Mouse (Mus musculus) forebrain, postnatal 0 days (tissue): ENCODE data around the gene Pafah1b2. TPM values are rescaled to one million over a fixed set of nuclear protein-coding genes. Genes with fewer than 3 reads are reported as not detected.

ENCODE experiments used
- ATAC-seq: fragments of 200-750 bp; cut with Nextera tagmentation; 2 replicates; pipeline ENCODE4 v1.8.0; 2017; ENCODE audit warnings: mild to moderate bottlenecking, moderate library complexity
- DNase-seq: peaks from one replicate; pipeline ENCODE4 v3.0.0-alpha.2; 2015
- H3K27ac ChIP-seq: fragments of 300-500 bp; sonication (generic); 2 replicates; pipeline ENCODE4 v1.5.1; 2014; ENCODE audit warnings: low read depth, mild to moderate bottlenecking, antibody characterized with exemption, low read length, moderate library complexity, mixed read lengths
- H3K27me3 ChIP-seq: fragments of 300-500 bp; sonication (generic); 2 replicates; pipeline ENCODE4 v1.6.1; 2014; ENCODE audit warnings: mild to moderate bottlenecking, low read length, mixed read lengths; ENCODE audit not compliant: insufficient read depth
- H3K36me3 ChIP-seq: fragments of 300-500 bp; sonication (generic); 2 replicates; pipeline ENCODE4 v1.6.1; 2014; ENCODE audit warnings: mild to moderate bottlenecking, moderate library complexity; ENCODE audit not compliant: insufficient read depth
- H3K4me1 ChIP-seq: fragments of 300-500 bp; sonication (generic); 2 replicates; pipeline ENCODE4 v1.6.1; 2014; ENCODE audit warnings: antibody characterized with exemption; ENCODE audit not compliant: insufficient read depth
- H3K4me2 ChIP-seq: fragments of 300-500 bp; sonication (generic); 2 replicates; pipeline ENCODE4 v1.6.1; 2014; ENCODE audit warnings: low read depth, mild to moderate bottlenecking, moderate library complexity
- H3K4me3 ChIP-seq: fragments of 300-500 bp; sonication (generic); 2 replicates; pipeline ENCODE4 v1.5.1; 2014; ENCODE audit warnings: low read depth, low read length, mixed read lengths
- H3K9ac ChIP-seq: fragments of 300-500 bp; sonication (generic); 2 replicates; pipeline ENCODE4 v1.6.1; 2014; ENCODE audit warnings: mild to moderate bottlenecking
- H3K9me3 ChIP-seq: fragments of 300-500 bp; sonication (generic); 2 replicates; pipeline ENCODE4 v1.6.1; 2016; ENCODE audit warnings: low read length
- CTCF ChIP-seq: sonication (generic); IDR thresholded peaks from 2 replicates; pipeline ENCODE4 v1.5.1; 2016; ENCODE audit warnings: antibody characterized with exemption, control low read depth, low read depth
- WGBS: fragments of 180-500 bp; shearing (Covaris S2); extraction: QIAGEN DNeasy Blood & Tissue Kit; methylation state at CpG from one replicate; pipeline ENCODE4 v1.1.7; 2014; 5-methylcytosine and 5-hydroxymethylcytosine counted together
- polyA plus RNA-seq: library from polyadenylated mRNA; unstranded; fragments of >200 nt; fragmentation: Nextera tagmentation; extraction: Ambion mirVana; gene quantifications from 2 replicates; pipeline ENCODE4 v1.2.1, GENCODE M21; 2015
- total RNA-seq: library from RNA; depleted of rRNA; stranded (reverse); fragments of >200 nt; gene quantifications from 2 replicates; pipeline ENCODE4 v1.2.3, GENCODE M21; 2014

Gene Pafah1b2
- total and polyA plus RNA-seq, 2 experiments from 2014 or later, result 258 to 354 TPM

DNA sequence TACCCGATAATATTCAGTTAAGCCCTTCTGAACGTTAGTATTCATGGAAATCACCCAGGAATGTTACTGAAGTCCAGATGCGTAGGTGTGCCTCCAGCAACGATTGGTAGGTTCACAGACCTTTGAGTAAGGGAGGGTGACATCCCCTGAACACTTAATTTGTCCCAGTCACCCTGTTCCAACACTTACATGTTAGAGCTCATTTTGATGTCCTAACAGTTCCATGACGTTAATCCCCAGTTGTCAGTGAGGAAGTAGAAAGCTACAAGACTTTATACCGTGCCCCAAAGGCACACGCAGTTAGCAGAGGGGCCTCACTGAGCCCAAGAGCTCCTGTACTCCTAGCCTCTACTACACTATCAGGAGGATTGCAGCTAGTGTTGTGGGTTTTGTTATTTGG, 37.0 kb upstream of the Pafah1b2 start:
- no peak for TF ChIP-seq CTCF
- Histone ChIP-seq H3K4me1 (no peaks in the 10 kb centered on the region), H3K4me2 (no peak overlapping the region), H3K4me3 (no peak overlapping the region), H3K27me3 (no peaks in the 10 kb centered on the region), H3K27ac (no peak overlapping the region), H3K36me3 (no peaks in the 10 kb centered on the region), H3K9ac (no peak overlapping the region), H3K9me3 (no peaks in the 10 kb centered on the region)
- 80% methylated on average over 7 of the region's 7 CpGs for WGBS
- DNase-seq (no peak), ATAC-seq (no peak)

DNA sequence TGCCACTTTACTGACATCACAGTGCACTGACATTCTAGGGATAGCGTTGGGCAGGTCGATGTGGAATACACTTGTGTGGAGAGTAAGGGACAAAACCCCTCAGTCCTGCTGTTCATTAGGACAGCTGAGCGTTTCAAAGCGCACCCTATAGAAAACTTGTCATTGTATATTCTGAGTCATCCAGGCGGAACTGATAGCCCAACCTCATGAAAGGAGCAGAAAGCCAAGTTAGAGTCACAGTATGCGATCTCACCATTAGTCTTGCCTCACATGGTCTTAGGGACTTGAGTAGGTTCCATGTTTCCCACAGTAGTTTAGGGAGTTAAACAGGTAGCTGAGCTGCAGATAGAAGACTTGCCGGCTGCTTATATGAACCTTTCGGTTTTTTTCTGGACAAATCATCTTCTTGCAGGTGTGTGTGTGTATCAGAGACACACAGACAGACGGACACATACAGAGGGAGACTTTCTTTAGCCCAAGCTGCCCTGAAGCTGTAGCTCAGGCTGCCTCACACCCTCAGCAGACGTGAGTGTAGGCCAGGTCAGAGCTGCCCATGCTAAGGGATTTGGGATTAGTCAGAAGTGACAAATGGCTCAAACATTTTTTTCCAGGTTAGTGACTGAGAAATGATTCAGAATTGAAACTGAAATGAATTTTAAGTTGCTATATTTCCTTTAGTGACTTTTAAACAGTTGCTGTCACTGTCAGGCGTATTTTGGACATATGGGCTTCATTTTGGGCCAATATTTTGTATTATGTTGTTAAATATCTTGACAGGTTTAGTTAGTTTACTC, 34.4 kb upstream of the Pafah1b2 start:
- Histone ChIP-seq H3K4me1 (no peaks in the 10 kb centered on the region), H3K27ac (no peak overlapping the region), H3K9me3 (no peaks in the 10 kb centered on the region), H3K9ac (no peak overlapping the region), H3K4me2 (no peak overlapping the region), H3K4me3 (no peak overlapping the region), H3K27me3 (no peaks in the 10 kb centered on the region), H3K36me3 (no peaks in the 10 kb centered on the region)
- ATAC-seq (no peak), DNase-seq (no peak)
- WGBS, result 44% methylated on average over 11 of the region's 11 CpGs
- no peak for TF ChIP-seq CTCF

DNA sequence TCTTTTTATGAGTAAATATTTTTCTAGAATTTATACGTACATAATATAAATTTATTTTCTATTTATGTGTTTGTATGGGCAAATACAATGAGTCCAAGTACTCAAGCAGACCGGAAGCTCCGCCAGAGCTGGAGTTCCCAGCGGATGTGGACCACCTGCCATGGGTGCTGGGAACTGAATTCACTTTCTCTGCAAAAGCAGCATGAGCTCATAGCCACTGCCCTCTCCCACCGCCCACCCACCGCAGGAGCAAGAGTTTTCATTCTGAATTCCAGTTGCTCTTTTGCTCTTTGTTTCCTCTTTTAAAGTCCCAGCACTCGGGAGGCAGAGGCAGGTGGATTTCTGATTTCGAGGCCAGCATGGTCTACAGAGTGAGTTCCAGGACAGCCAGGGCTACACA, 31.1 kb upstream of the Pafah1b2 start:
- Histone ChIP-seq H3K9me3 (no peaks in the 10 kb centered on the region), H3K27me3 (no peaks in the 10 kb centered on the region), H3K4me1 (no peaks in the 10 kb centered on the region), H3K36me3 (no peaks in the 10 kb centered on the region), H3K4me3 (no peak overlapping the region), H3K9ac (no peak overlapping the region), H3K4me2 (no peak overlapping the region), H3K27ac (no peak overlapping the region)
- WGBS, result 86% methylated on average over 8 of the region's 8 CpGs
- no peak for DNase-seq
- no peak for TF ChIP-seq CTCF
- ATAC-seq, result no peak

- TF ChIP-seq CTCF, result no peak
- Histone ChIP-seq H3K36me3 (no peaks in the 10 kb centered on the region), H3K9ac (no peak overlapping the region), H3K4me1 (no peaks in the 10 kb centered on the region), H3K9me3 (no peaks in the 10 kb centered on the region), H3K4me3 (no peak overlapping the region), H3K4me2 (no peak overlapping the region), H3K27me3 (no peaks in the 10 kb centered on the region), H3K27ac (no peak overlapping the region)
- ATAC-seq, result no peak
- 72% methylated on average over 3 of the region's 3 CpGs for WGBS
- DNase-seq, result no peak
Measured at GRCm38 (mm10) chr9:46042387-46042786, 29.9 kb upstream of the Pafah1b2 start.

DNA sequence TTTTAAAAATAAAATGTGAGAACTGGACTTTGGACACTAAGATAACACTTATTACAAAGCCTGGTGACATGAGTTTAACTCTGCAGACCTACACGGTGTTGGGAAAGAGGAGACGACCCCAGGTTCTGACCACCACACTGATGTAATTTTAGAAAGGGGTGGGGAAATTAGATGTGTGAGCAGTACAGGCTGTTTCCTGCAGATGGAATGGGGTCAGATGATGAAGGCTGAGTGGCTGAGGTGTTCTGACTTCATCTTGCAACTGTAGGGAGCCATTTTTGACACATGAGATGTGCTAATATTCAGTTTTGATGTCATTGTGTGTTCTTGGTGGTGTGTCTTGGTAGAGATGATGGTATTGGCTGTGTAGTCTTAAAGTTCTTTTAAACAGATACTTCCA, 28.7 kb upstream of the Pafah1b2 start:
- Histone ChIP-seq H3K4me1 (no peaks in the 10 kb centered on the region), H3K9ac (no peak overlapping the region), H3K4me2 (no peak overlapping the region), H3K36me3 (no peaks in the 10 kb centered on the region), H3K27ac (no peak overlapping the region), H3K9me3 (no peaks in the 10 kb centered on the region), H3K4me3 (no peak overlapping the region), H3K27me3 (no peaks in the 10 kb centered on the region)
- ATAC-seq (no peak), DNase-seq (no peak)
- 95% methylated on average over 2 of the region's 2 CpGs for WGBS
- TF ChIP-seq CTCF, result no peak

- no peak overlapping the region for H3K4me2 ChIP-seq
- no peaks in the 10 kb centered on the region for H3K4me1 ChIP-seq
- 96% methylated on average over 13 of the region's 13 CpGs for WGBS
- H3K9ac ChIP-seq, result no peak overlapping the region
- H3K27ac ChIP-seq, result no peak overlapping the region
- ATAC-seq (no peak), DNase-seq (no peak)
- no peaks in the 10 kb centered on the region for H3K27me3 ChIP-seq
- H3K9me3 ChIP-seq, result no peaks in the 10 kb centered on the region
- no peak overlapping the region for H3K4me3 ChIP-seq
- TF ChIP-seq CTCF, result no peak
- H3K36me3 ChIP-seq, result no peaks in the 10 kb centered on the region
Measured at GRCm38 (mm10) chr9:46038786-46039185, 26.3 kb upstream of the Pafah1b2 start.

DNA sequence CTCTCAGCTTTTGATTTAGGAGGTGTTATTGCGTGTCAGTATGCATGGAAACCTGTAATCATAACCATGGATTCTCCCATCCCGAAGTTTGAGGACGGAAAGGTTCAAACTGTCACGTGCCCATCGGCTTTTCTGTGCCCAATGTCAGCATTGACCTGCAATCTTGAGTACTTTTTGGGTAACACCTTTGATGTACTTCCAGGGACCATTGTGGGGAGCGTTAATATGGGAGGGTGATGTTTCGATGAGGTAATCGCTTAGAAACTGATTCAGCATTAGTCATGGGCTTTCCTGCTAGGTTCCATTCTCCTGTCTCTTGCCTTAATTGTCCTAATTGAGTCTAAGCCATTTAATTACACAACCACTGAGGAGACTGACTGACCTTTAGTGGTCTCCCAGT, 24.4 kb upstream of the Pafah1b2 start:
- TF ChIP-seq CTCF, result no peak
- DNase-seq (no peak), ATAC-seq (no peak)
- Histone ChIP-seq H3K36me3 (no peaks in the 10 kb centered on the region), H3K27me3 (no peaks in the 10 kb centered on the region), H3K4me3 (no peak overlapping the region), H3K4me1 (no peaks in the 10 kb centered on the region; the same call in 1 of the 2 replicates), H3K9me3 (no peaks in the 10 kb centered on the region), H3K4me2 (no peak overlapping the region), H3K27ac (no peak overlapping the region), H3K9ac (no peak overlapping the region)
- WGBS, result 90% methylated on average over 8 of the region's 8 CpGs
